Mouse (Mus musculus): Measurements from ENCODE around the gene Frmd4a.

DNA sequence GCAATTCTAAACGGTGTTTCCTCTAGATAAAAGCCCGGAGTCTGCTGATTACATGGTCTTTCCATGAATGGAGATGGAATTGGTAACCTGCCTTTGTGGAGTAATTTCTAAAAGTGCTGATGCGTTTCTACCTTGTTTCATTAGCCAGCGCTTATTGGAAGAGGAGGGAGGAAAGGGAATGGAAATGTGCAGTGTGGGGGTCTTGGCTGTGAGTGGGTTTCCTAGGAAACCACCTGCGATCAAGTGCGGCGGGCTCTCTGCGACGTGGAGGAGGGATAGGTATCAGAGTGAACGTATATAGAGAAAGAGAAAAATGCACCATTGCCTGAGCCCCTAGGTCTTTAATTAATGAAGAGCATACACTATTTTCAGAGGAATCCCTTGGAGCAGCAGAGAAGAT, 152.2 kb downstream of the Frmd4a start:
- no peak for TF ChIP-seq CTCF (IDR thresholded peaks at IDR 0.05; ENCODE audit: low read depth)
- TF ChIP-seq EP300 (IDR thresholded peaks at IDR 0.05; ENCODE audit: low read depth): no peak

Data from heart, postnatal 0 days (tissue).